Mouse (Mus musculus): ENCODE data around the gene Ccr4. TPM values are rescaled to one million over a fixed set of nuclear protein-coding genes. Genes with fewer than 3 reads are reported as not detected.

Gene Ccr4
- polyA plus RNA-seq, 1 experiment from 2014 or later: not detected

DNA sequence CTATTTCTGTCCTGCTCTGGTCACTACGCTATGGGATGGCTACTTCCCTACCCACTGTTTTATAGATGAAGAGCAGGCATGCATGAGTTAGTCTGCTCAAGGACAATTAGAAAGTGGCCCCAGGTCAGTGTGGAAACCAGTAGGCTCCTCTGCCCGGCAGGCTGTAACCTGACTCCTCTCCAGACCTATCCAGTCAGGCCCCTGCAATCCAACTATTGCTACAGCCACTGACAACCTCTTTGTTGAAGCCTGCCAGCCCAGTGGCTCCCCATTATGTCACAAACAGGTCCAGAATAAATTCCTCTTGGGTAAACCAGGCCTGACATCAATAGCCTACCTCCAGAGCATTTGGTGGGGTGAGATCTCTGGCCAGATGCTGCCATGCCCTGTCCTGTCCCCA, 31.9 kb upstream of the Ccr4 start:
- WGBS (ENCODE audit: insufficient replicate concordance): 56% methylated on average over 2 of the region's 2 CpGs
- no peak overlapping the region for H3K4me2 ChIP-seq
- 0 out of 2 replicates have a peak, but pooled peaks have one; percentile 13 for ATAC-seq
- peak overlapping the region; percentile 51; the same call in 1 of the 2 replicates for H3K27ac ChIP-seq
- no peaks in the 10 kb centered on the region for H3K36me3 ChIP-seq
- peaks cover 48% of the 10 kb centered on the region for H3K4me1 ChIP-seq
- H3K27me3 ChIP-seq (replicated peaks): no peaks in the 10 kb centered on the region
- H3K9me3 ChIP-seq (replicated peaks): no peaks in the 10 kb centered on the region
- H3K9ac ChIP-seq: no peak overlapping the region
- H3K4me3 ChIP-seq: no peak overlapping the region

DNA sequence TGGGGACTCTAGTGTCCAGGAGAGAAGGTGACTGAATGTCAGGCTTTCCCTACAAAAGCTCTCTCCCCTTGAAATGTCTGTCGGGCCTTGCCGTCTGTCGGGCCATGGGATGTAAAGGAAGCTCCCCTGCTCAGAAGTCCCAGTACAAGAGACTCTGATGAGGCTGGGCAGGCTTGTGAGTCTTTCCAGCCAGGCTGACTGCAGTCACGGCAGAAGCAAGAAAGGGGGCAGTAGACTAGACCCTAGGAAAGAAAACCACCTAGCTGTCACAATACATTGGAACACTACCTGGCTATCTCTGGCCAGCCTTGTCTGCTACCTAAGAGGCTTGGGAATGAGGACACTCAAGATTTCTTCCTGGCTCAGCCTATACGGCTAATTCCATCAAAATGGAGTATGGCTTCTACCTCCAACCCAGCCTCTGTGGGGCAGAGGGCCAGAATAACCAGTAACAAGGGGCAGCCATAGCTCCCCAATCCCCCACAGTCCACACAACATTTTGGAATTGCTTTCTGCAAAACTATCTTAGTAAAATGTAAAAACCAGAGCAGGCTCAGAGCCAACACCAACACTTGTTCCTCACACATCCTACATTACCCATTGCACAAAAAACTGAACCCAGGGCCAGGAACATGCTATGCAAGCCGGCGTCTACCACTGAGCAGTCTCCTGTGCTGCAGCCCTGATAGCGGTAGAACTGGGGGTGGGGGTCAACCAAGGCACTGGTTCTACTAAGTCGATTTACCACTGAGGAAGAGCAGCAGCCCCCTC, 30.2 kb upstream of the Ccr4 start:
- no peak for ATAC-seq
- Histone ChIP-seq H3K27me3 (replicated peaks) (no peaks in the 10 kb centered on the region), H3K4me3 (no peak overlapping the region), H3K36me3 (no peaks in the 10 kb centered on the region), H3K9me3 (replicated peaks) (no peaks in the 10 kb centered on the region), H3K4me1 (peaks cover 42% of the 10 kb centered on the region), H3K4me2 (no peak overlapping the region), H3K9ac (no peak overlapping the region), H3K27ac (no peak overlapping the region)
- WGBS (ENCODE audit: insufficient replicate concordance): 68% methylated on average over 9 of the region's 9 CpGs

- peak; percentile 57 for ATAC-seq
- peaks cover 42% of the 10 kb centered on the region for H3K4me1 ChIP-seq
Observed at GRCm38 (mm10) chr9:114533848-114534247, 29.1 kb upstream of the Ccr4 start.

DNA sequence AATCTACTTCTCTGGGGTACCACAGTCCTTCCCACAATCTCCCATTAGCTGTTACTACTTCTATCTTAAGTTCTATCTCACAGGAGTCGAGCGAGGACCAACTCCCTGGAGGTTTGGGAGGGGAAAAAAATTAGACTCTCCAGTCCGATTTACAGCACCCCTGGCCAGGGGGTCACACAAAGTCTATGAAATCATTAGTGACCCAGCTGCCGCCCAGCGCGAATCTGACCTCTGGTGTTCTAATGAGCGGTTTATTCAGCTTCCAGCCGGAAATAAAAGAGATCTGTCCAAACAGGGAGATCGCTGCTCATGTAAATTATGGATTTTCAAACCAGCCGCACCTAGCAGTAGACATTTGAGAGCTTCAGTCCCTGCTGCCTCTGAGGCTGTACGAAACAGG, 26.6 kb upstream of the Ccr4 start:
- H3K9me3 ChIP-seq (replicated peaks): no peaks in the 10 kb centered on the region
- H3K4me2 ChIP-seq: no peak overlapping the region
- H3K4me1 ChIP-seq: peaks cover 45% of the 10 kb centered on the region
- H3K4me3 ChIP-seq: no peak overlapping the region
- no peak for ATAC-seq
- 63% methylated on average over 11 of the region's 11 CpGs for WGBS (ENCODE audit: insufficient replicate concordance)
- H3K27ac ChIP-seq: no peak overlapping the region
- H3K27me3 ChIP-seq (replicated peaks): no peaks in the 10 kb centered on the region
- H3K9ac ChIP-seq: no peak overlapping the region
- H3K36me3 ChIP-seq: no peaks in the 10 kb centered on the region

More at GRCm38 (mm10) chr9:114533848-114534247, 29.1 kb upstream of the Ccr4 start:
- Histone ChIP-seq H3K4me2 (no peak overlapping the region), H3K4me3 (no peak overlapping the region), H3K9ac (no peak overlapping the region), H3K27ac (no peak overlapping the region), H3K36me3 (no peaks in the 10 kb centered on the region), H3K27me3 (replicated peaks) (no peaks in the 10 kb centered on the region), H3K9me3 (replicated peaks) (no peaks in the 10 kb centered on the region)
- 58% methylated on average over 4 of the region's 4 CpGs for WGBS (ENCODE audit: insufficient replicate concordance)

DNA sequence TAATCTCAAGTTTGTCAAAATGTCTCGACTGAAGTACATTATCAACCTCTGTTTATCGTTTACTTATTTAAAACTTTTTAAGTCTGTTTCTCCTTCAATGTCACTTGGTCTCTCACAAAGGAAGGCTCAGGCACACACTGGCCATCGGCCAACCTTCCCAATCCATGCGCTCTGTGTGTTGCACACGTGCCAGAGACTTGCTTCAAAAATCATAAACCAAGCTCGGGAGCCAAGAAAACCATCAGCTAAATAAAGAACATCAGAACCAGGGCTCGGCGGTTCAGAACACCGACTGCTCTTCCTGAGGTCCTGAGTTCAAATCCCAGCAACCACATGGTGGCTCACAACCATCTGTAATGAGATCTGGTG, 23.9 kb upstream of the Ccr4 start:
- 56% methylated on average over 9 of the region's 9 CpGs for WGBS (ENCODE audit: insufficient replicate concordance)
- Histone ChIP-seq H3K36me3 (no peaks in the 10 kb centered on the region), H3K27me3 (replicated peaks) (no peaks in the 10 kb centered on the region), H3K4me1 (peaks cover 41% of the 10 kb centered on the region), H3K9me3 (replicated peaks) (no peaks in the 10 kb centered on the region), H3K4me2 (no peak overlapping the region; the same call in 1 of the 2 replicates), H3K4me3 (no peak overlapping the region), H3K27ac (no peak overlapping the region; the same call in 1 of the 2 replicates), H3K9ac (no peak overlapping the region)
- ATAC-seq: no peak

DNA sequence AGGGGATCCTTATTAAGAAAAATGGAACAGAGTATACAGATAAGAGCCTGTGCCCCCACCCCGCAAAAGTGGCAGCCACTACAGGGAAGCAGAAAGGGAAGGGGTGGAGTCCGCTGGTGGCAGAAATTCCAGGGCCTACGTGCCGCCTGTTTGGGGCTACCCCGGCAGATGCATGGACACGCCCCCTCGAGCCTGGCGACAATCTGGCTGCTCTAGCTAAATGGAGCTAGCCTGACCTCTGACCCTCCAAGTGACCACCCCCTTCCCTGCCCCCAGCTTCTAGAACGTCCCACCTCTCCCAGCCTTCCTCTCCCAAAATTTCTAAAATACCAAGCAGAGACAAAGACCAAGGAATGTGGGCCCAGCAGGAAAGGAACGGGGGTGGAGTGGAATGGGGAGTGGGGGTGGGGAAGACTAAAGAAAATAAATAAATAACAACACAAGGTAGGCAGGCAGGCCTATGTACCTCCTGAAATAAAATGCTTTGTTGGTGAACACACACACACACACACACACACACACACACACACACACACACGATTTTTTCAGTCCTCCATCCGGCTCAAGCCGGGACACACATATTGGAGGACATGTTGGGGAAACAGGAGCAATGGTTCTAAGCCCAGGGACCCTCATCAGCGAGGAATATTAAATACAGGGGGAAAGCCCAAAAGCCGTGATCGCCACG, 23.4 kb upstream of the Ccr4 start:
- H3K4me3 ChIP-seq: no peak overlapping the region
- ATAC-seq: peak; percentile 48; the same call in 1 of the 2 replicates
- no peak overlapping the region; the same call in 1 of the 2 replicates for H3K27ac ChIP-seq
- no peaks in the 10 kb centered on the region for H3K9me3 ChIP-seq (replicated peaks)
- H3K4me1 ChIP-seq: peaks cover 38% of the 10 kb centered on the region
- H3K27me3 ChIP-seq (replicated peaks): no peaks in the 10 kb centered on the region
- H3K9ac ChIP-seq: no peak overlapping the region
- peak overlapping the region; percentile 64 for H3K4me2 ChIP-seq
- WGBS (ENCODE audit: insufficient replicate concordance): 30% methylated on average over 17 of the region's 17 CpGs
- H3K36me3 ChIP-seq: no peaks in the 10 kb centered on the region

DNA sequence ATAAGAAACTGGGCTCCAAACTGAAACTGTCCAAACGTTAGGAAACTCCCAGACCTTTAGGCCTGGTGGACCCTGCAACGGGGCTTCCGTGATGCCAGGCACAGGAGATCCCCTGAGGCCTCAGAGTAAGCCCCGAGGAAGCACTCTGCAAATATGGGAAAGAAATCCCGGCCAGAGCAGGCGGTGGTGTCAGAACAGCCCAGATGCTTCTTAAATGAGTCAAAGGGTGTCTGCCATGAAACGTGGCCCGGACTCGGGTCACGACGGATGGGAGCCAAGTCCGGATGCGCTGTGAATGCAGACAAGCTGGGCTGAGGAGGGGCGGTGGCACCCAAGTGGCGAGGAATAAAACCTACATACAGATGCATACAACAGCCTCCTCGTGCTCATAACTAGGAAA, 22.4 kb upstream of the Ccr4 start:
- Histone ChIP-seq H3K27me3 (replicated peaks) (no peaks in the 10 kb centered on the region), H3K9me3 (replicated peaks) (no peaks in the 10 kb centered on the region), H3K4me3 (peak overlapping the region; percentile 19), H3K36me3 (no peaks in the 10 kb centered on the region), H3K4me2 (peak overlapping the region; percentile 64), H3K27ac (peak overlapping the region; percentile 71), H3K9ac (no peak overlapping the region), H3K4me1 (peaks cover 33% of the 10 kb centered on the region)
- WGBS (ENCODE audit: insufficient replicate concordance): 4% methylated on average over 16 of the region's 16 CpGs
- no peak for ATAC-seq

DNA sequence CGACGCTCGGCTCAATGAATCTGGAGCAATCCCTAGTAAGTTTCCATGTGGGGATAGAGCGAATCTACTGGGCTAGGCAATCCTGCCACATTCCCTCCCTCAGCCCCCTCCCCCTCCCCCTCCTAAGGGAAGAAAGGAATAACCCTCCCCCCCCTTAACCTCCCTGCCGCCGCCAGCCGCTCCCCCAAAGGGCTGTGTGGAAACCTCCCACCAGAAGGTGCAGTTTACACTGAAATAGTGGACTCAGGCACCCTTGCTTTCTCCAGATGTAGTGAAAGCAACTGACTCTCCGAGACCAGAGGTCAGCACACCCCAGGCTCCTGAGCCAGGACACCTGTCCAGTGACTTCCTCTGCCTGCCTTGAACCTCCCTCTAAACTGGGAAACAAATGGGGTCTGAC, 21.9 kb upstream of the Ccr4 start:
- Histone ChIP-seq H3K4me2 (peak overlapping the region; percentile 64), H3K27ac (peak overlapping the region; percentile 71), H3K9ac (no peak overlapping the region), H3K36me3 (no peaks in the 10 kb centered on the region), H3K27me3 (replicated peaks) (no peaks in the 10 kb centered on the region), H3K4me3 (peak overlapping the region; percentile 19), H3K9me3 (replicated peaks) (no peaks in the 10 kb centered on the region), H3K4me1 (peaks cover 33% of the 10 kb centered on the region)
- ATAC-seq: no peak
- WGBS (ENCODE audit: insufficient replicate concordance): 50% methylated on average over 8 of the region's 8 CpGs

DNA sequence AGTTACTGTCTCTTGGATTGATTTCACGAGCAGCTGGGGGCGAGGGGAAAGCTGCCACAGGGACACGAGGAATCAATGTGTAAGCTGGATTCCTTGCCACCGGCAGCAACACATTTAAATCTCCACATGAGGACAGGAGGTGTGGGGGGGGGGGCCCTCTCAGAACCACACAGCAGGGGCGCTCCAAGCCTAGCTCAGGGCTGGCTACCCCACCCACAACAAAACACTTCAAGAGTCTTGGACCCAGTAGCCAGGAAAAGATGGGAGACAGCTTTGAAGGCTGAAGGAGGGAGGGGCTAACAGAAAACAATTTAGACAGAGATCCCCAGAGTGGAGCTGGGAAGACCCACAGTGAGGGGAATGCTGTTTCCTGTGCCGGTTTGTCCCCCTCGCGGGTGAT, 21.2 kb upstream of the Ccr4 start:
- H3K27ac ChIP-seq: no peak overlapping the region
- no peak overlapping the region for H3K4me3 ChIP-seq

DNA sequence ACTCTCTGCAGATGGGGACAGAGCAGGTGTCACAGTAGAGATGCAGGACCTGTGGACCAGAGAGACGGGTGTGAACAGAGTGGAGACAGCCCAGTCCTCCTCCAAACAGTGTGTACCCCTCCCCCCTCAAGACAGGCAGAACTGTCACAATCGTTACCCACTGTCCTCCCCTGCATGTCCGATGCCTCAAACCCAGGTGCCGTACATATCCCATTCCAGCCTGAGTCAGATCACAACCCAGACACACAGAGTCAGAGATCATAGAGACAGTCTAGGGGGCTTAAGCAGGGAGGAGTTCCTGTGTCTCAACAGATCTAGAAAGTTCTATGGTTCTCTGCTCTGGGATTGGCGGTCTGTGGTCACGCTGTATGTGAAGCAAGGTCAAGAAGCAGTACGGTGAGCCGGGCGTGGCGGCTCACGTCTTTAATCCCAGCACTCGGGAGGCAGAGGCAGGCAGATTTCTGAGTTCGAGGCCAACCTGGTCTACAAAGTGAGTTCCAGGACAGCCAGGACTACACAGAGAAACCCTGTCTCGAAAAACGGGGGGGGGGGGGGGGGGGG, 20.4 kb upstream of the Ccr4 start:
- peaks cover 28% of the 10 kb centered on the region for H3K4me1 ChIP-seq
- WGBS (ENCODE audit: insufficient replicate concordance): 71% methylated on average over 14 of the region's 15 CpGs
- no peak overlapping the region for H3K4me3 ChIP-seq
- no peaks in the 10 kb centered on the region for H3K9me3 ChIP-seq (replicated peaks)
- H3K27ac ChIP-seq: no peak overlapping the region
- no peak for ATAC-seq
- H3K9ac ChIP-seq: no peak overlapping the region
- no peaks in the 10 kb centered on the region for H3K27me3 ChIP-seq (replicated peaks)
- H3K36me3 ChIP-seq: no peaks in the 10 kb centered on the region
- H3K4me2 ChIP-seq: no peak overlapping the region

More for the DNA sequence above, 21.2 kb upstream of the Ccr4 start:
- H3K36me3 ChIP-seq: no peaks in the 10 kb centered on the region
- no peak overlapping the region for H3K9ac ChIP-seq
- H3K27me3 ChIP-seq (replicated peaks): no peaks in the 10 kb centered on the region
- no peaks in the 10 kb centered on the region for H3K9me3 ChIP-seq (replicated peaks)
- ATAC-seq: no peak
- no peak overlapping the region for H3K4me2 ChIP-seq
- H3K4me1 ChIP-seq: peaks cover 31% of the 10 kb centered on the region
- 46% methylated on average over 8 of the region's 8 CpGs for WGBS (ENCODE audit: insufficient replicate concordance)

DNA sequence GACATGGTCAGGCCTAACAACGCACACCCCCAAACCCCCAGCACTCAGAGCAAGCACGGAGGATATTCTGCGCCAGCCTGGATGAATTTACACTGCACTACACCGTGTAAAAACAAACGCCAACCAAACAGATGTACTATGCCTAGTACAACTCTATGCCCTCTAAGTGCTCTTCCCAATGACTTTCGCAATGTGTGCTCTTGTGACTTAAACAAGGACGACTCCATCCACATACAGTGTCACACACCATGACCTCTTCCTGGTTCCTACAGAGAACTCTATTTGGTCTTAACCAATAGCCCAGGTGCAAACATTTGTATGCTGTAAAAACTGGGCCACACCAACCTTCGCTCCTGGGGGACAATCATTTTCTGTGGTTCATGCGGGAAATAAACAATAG, 17.8 kb upstream of the Ccr4 start:
- Histone ChIP-seq H3K27me3 (replicated peaks) (no peaks in the 10 kb centered on the region), H3K9me3 (replicated peaks) (no peaks in the 10 kb centered on the region), H3K27ac (no peak overlapping the region), H3K4me1 (peaks cover 17% of the 10 kb centered on the region), H3K9ac (no peak overlapping the region), H3K36me3 (no peaks in the 10 kb centered on the region), H3K4me2 (no peak overlapping the region), H3K4me3 (no peak overlapping the region)
- ATAC-seq: peak; percentile 61
- WGBS (ENCODE audit: insufficient replicate concordance): 75% methylated on average over 9 of the region's 9 CpGs

GRCm38 (mm10) chr9:114522041-114522440, 17.3 kb upstream of the Ccr4 start:
- Histone ChIP-seq H3K27ac (no peak overlapping the region), H3K36me3 (no peaks in the 10 kb centered on the region), H3K4me2 (no peak overlapping the region), H3K4me3 (no peak overlapping the region), H3K9me3 (replicated peaks) (no peaks in the 10 kb centered on the region), H3K9ac (no peak overlapping the region), H3K27me3 (replicated peaks) (no peaks in the 10 kb centered on the region), H3K4me1 (peaks cover 14% of the 10 kb centered on the region)
- ATAC-seq: no peak
- WGBS (ENCODE audit: insufficient replicate concordance): 42% methylated on average over 5 of the region's 5 CpGs

All from liver, embryonic 12.5 days (tissue).